Mouse (Mus musculus): Measurements from ENCODE around the gene Osgep. TPM values are rescaled to one million over a fixed set of nuclear protein-coding genes. Genes with fewer than 3 reads are reported as not detected.
A peak's percentile ranks its signal among the peaks of the same experiment; 100 is the strongest.
"Not testable (repeated sequence)": the region's sequence is repeated elsewhere in the genome, so short reads cannot be mapped to it uniquely, and the experiment has no call there.

Osgep gene
- 176 and 196 TPM in 2 replicates for polyA plus RNA-seq (2015; fragmentation: Nextera tagmentation; extraction: Ambion mirVana)

DNA sequence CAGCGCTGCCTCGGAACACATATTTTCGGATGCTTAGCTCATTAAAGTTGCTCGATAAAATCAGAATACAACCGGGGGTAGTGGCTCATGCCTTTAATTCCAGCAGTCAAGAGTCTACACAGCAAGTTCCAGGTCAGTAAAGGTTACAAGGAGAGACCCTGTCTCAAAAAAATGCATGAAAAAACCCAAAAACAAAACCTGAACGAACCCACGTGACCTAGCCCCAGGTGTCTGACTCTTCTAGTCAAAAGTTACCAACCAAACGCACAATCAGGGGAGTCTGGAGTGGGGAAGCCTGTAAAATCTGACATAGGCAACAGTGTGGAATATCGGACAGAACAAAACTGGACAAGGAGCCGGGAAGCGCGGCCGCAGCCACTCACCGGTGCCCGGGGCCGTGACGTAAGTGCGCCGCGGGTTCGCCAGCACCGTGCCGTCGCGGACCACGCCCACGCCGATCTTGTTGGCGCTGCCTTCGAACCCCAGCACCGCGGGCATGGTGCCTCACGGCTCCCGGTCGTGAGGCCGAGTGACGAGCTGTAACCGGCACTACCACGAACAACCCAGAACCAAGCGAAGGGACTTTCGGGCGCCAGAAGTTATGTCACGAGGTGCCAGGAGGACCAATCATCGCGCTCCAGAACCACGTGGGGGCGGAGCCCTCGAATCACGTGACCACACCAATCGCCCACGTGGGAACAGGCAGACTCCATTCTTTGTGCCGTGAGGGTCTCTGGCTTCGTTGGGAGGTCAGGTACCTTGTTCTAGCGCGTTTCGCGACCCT, at the start of gene Osgep, which contains the start of gene Apex1:
TSS of gene Osgep (minus strand) at position 613 of the 784 bp plus-strand sequence.
TSS of gene Apex1 (plus strand) at position 688 of the 784 bp plus-strand sequence.
- H3K9me3 ChIP-seq (ENCODE audit: low read length), result no peaks in the 10 kb centered on the region
- peak within 1 kb of the TSS; percentile 87 for H3K9ac ChIP-seq (replicated peaks; ENCODE audit: low read length)
- peak; percentile 95 for ATAC-seq (ENCODE audit: low FRiP score, low TSS enrichment)
- peaks cover 32% of the 10 kb centered on the region for H3K36me3 ChIP-seq (ENCODE audit: insufficient read depth, low read length)
- peak within 1 kb of the TSS; percentile 84 for H3K4me3 ChIP-seq (ENCODE audit: low read length)
- under 1% methylated on average over 57 of the region's 57 CpGs for WGBS
- H3K4me2 ChIP-seq (replicated peaks; ENCODE audit: low read depth, low read length), result peak within 1 kb of the TSS; percentile 57
- H3K4me1 ChIP-seq (ENCODE audit: insufficient read depth, low read length), result peaks cover 17% of the 10 kb centered on the region
- peak within 1 kb of the TSS; percentile 86 for H3K27ac ChIP-seq (ENCODE audit: low read length)
- no peaks in the 10 kb centered on the region for H3K27me3 ChIP-seq (ENCODE audit: insufficient read depth, low read length)

DNA sequence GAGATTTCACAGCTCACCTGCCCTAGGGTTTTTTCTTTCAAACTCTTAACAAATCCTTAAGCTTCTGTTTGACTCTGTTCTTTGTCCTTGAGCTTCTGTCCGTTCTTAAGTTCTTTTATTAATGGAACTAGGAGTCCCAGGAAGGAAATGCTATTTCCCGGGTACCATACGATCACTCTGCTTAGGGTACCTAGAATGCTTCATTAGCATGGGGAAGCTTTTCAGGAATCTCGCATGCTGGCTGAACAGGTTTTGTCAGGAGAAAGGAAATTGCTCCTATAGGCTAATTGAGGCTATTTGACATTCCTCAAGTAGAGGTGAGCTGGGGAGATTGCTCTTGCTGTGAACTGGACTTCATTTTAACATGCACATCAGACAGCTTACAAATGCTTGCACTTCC, 49.0 kb upstream of the Osgep start:
- Histone ChIP-seq H3K36me3 (ENCODE audit: insufficient read depth, low read length) (no peaks in the 10 kb centered on the region), H3K27ac (ENCODE audit: low read length) (no peak overlapping the region), H3K4me3 (ENCODE audit: low read length) (no peak overlapping the region), H3K9me3 (ENCODE audit: low read length) (no peaks in the 10 kb centered on the region), H3K4me2 (replicated peaks; ENCODE audit: low read depth, low read length) (no peak overlapping the region), H3K4me1 (ENCODE audit: insufficient read depth, low read length) (peaks cover 5% of the 10 kb centered on the region; the same call in 1 of the 2 replicates), H3K9ac (replicated peaks; ENCODE audit: low read length) (no peak overlapping the region), H3K27me3 (ENCODE audit: insufficient read depth, low read length) (no peaks in the 10 kb centered on the region)
- WGBS, result 37% methylated on average over 4 of the region's 4 CpGs
- no peak for ATAC-seq (ENCODE audit: low FRiP score, low TSS enrichment)

GRCm38 (mm10) chr14:50973054-50973453, 48.4 kb upstream of the Osgep start:
- H3K27ac ChIP-seq (ENCODE audit: low read length); ATAC-seq (ENCODE audit: low FRiP score, low TSS enrichment); H3K9me3 ChIP-seq (ENCODE audit: low read length); H3K4me3 ChIP-seq (ENCODE audit: low read length); H3K27me3 ChIP-seq (ENCODE audit: insufficient read depth, low read length); H3K36me3 ChIP-seq (ENCODE audit: insufficient read depth, low read length); H3K4me1 ChIP-seq (ENCODE audit: insufficient read depth, low read length); H3K4me2 ChIP-seq (replicated peaks; ENCODE audit: low read depth, low read length); H3K9ac ChIP-seq (replicated peaks; ENCODE audit: low read length): not testable (repeated sequence)
- 92% methylated on average over 5 of the region's 5 CpGs for WGBS

GRCm38 (mm10) chr14:50970822-50971221, 46.1 kb upstream of the Osgep start:
- H3K4me1 ChIP-seq (ENCODE audit: insufficient read depth, low read length), result no peaks in the 10 kb centered on the region
- no peak overlapping the region for H3K9ac ChIP-seq (replicated peaks; ENCODE audit: low read length)
- H3K27ac ChIP-seq (ENCODE audit: low read length), result no peak overlapping the region
- H3K9me3 ChIP-seq (ENCODE audit: low read length), result no peaks in the 10 kb centered on the region
- 47% methylated on average over 1 of the region's 1 CpGs for WGBS
- no peak for ATAC-seq (ENCODE audit: low FRiP score, low TSS enrichment)
- no peaks in the 10 kb centered on the region for H3K27me3 ChIP-seq (ENCODE audit: insufficient read depth, low read length)
- no peak overlapping the region for H3K4me2 ChIP-seq (replicated peaks; ENCODE audit: low read depth, low read length)
- H3K36me3 ChIP-seq (ENCODE audit: insufficient read depth, low read length), result no peaks in the 10 kb centered on the region
- H3K4me3 ChIP-seq (ENCODE audit: low read length), result no peak overlapping the region

- Histone ChIP-seq H3K4me1 (ENCODE audit: insufficient read depth, low read length) (no peaks in the 10 kb centered on the region), H3K4me3 (ENCODE audit: low read length) (no peak overlapping the region), H3K9me3 (ENCODE audit: low read length) (no peaks in the 10 kb centered on the region), H3K27me3 (ENCODE audit: insufficient read depth, low read length) (no peaks in the 10 kb centered on the region), H3K27ac (ENCODE audit: low read length) (no peak overlapping the region), H3K4me2 (replicated peaks; ENCODE audit: low read depth, low read length) (no peak overlapping the region), H3K9ac (replicated peaks; ENCODE audit: low read length) (0 out of 2 replicates have a peak overlapping the region, but pooled peaks have one; percentile 12), H3K36me3 (ENCODE audit: insufficient read depth, low read length) (no peaks in the 10 kb centered on the region)
- 42% methylated on average over 12 of the region's 12 CpGs for WGBS
- ATAC-seq (ENCODE audit: low FRiP score, low TSS enrichment), result no peak
Measured at GRCm38 (mm10) chr14:50969558-50970544, 45.2 kb upstream of the Osgep start.

- no peak overlapping the region for H3K27ac ChIP-seq (ENCODE audit: low read length)
- WGBS, result 29% methylated on average over 1 of the region's 1 CpGs
Measured at GRCm38 (mm10) chr14:50969041-50969440, 44.3 kb upstream of the Osgep start.

DNA sequence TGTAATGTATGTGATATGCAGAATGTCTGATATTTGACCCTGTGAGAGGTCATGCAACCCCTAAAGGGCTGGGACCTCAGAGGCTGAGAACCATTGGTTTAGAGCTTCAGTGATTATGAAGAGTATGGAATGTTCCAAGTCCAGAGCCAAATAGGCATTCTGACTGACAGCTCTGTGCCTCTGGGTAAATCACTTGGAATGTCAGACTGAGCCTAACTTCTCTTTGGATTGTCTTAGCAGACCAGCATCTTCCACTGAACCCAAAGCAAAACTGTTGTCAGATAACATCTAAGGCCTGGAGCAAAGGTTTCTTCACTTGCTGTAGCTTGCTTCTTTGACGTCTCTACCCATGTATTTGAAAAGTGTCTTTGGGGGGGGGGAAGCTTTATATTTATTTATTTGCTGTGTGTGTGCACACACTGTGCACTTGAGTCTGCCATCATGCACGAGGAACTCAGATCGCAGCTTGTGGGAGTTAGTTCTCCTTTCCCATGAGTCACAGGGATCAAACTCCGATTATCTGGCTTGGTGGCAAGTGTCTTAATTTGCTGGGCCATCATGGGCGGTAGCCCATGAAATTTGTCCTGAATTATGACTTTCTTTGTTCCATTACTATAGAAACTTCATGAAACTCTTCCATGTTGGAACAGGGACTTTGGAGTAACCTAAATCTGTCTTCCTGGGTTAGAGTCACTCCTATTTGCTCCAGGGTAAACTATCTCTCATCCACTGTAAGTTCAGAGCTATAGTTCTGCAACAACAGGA, 43.7 kb upstream of the Osgep start:
- Histone ChIP-seq H3K27ac (ENCODE audit: low read length) (no peak overlapping the region), H3K4me1 (ENCODE audit: insufficient read depth, low read length) (no peaks in the 10 kb centered on the region), H3K27me3 (ENCODE audit: insufficient read depth, low read length) (no peaks in the 10 kb centered on the region), H3K9ac (replicated peaks; ENCODE audit: low read length) (no peak overlapping the region), H3K4me2 (replicated peaks; ENCODE audit: low read depth, low read length) (no peak overlapping the region), H3K36me3 (ENCODE audit: insufficient read depth, low read length) (no peaks in the 10 kb centered on the region), H3K4me3 (ENCODE audit: low read length) (no peak overlapping the region), H3K9me3 (ENCODE audit: low read length) (no peaks in the 10 kb centered on the region)
- no peak for ATAC-seq (ENCODE audit: low FRiP score, low TSS enrichment)
- WGBS, result 62% methylated on average over 5 of the region's 5 CpGs

More at GRCm38 (mm10) chr14:50969041-50969440, 44.3 kb upstream of the Osgep start:
- Histone ChIP-seq H3K9me3 (ENCODE audit: low read length) (no peaks in the 10 kb centered on the region), H3K9ac (replicated peaks; ENCODE audit: low read length) (no peak overlapping the region), H3K4me2 (replicated peaks; ENCODE audit: low read depth, low read length) (no peak overlapping the region), H3K4me3 (ENCODE audit: low read length) (no peak overlapping the region), H3K27me3 (ENCODE audit: insufficient read depth, low read length) (no peaks in the 10 kb centered on the region), H3K4me1 (ENCODE audit: insufficient read depth, low read length) (no peaks in the 10 kb centered on the region), H3K36me3 (ENCODE audit: insufficient read depth, low read length) (no peaks in the 10 kb centered on the region)
- no peak for ATAC-seq (ENCODE audit: low FRiP score, low TSS enrichment)

DNA sequence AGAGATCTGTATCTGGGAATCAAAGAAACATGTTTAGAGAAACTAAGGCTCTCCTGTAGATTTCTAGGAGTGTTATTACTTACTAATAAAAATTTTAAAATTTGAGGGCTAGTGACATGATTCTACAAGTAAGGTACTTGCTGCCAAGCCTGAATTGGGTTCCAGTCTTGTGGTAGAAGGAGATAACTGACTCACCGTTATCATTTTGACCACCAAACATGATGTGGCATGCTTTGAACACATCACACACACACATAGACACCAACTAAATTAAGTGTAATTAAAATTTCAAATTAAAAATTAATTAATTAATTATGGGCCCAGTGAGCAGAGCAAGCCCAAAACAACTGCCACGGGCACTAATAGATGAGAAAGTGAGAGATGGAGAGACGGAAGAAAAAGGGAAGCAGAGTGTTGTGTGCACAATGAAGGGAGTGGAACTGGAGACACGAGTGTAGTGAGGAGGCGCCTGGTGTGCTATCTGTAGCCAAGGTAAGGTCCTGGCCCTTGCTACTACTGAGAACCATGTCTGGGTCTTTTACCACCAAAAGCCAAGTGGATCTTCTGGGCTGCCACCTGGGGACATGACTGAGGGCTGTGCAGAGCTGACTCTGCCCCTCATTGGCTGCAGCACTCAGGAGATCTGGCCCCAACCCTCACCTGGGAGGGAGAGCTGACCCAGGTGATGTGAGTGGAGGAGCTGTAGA, 33.7 kb upstream of the Osgep start:
- WGBS, result 92% methylated on average over 5 of the region's 5 CpGs
- not testable (repeated sequence) for H3K9ac ChIP-seq (replicated peaks; ENCODE audit: low read length); H3K4me2 ChIP-seq (replicated peaks; ENCODE audit: low read depth, low read length); H3K36me3 ChIP-seq (ENCODE audit: insufficient read depth, low read length); H3K4me3 ChIP-seq (ENCODE audit: low read length); H3K27me3 ChIP-seq (ENCODE audit: insufficient read depth, low read length); H3K9me3 ChIP-seq (ENCODE audit: low read length); H3K4me1 ChIP-seq (ENCODE audit: insufficient read depth, low read length); H3K27ac ChIP-seq (ENCODE audit: low read length); ATAC-seq (ENCODE audit: low FRiP score, low TSS enrichment)

- not testable (repeated sequence) for H3K27me3 ChIP-seq (ENCODE audit: insufficient read depth, low read length); ATAC-seq (ENCODE audit: low FRiP score, low TSS enrichment); H3K9ac ChIP-seq (replicated peaks; ENCODE audit: low read length); H3K4me3 ChIP-seq (ENCODE audit: low read length); H3K9me3 ChIP-seq (ENCODE audit: low read length); H3K36me3 ChIP-seq (ENCODE audit: insufficient read depth, low read length); H3K4me1 ChIP-seq (ENCODE audit: insufficient read depth, low read length); H3K4me2 ChIP-seq (replicated peaks; ENCODE audit: low read depth, low read length); H3K27ac ChIP-seq (ENCODE audit: low read length)
- WGBS, result 64% methylated on average over 3 of the region's 3 CpGs
Measured at GRCm38 (mm10) chr14:50957146-50957545, 32.5 kb upstream of the Osgep start.

Data from kidney, embryonic 16.5 days (tissue).